Mouse (Mus musculus) liver, postnatal 0 days (tissue): ENCODE measurements at regions not wholly inside any gene's neighbourhood (a gene's known extent, or its start where the extent isn't known, plus 50 kb on each side); places are given as distances from the start of the nearest gene placed in this dataset.

ENCODE experiments used
- ATAC-seq: fragments of 200-750 bp; cut with Nextera tagmentation; 2 replicates; pipeline ENCODE4 v1.8.0; 2017; ENCODE audit warnings: mild to moderate bottlenecking, moderate library complexity
- DNase-seq: peaks from one replicate; pipeline ENCODE4 v3.0.0-alpha.2; 2016
- H3K27ac ChIP-seq: fragments of 300-500 bp; sonication (generic); 2 replicates; pipeline ENCODE4 v1.5.1; 2014; ENCODE audit warnings: antibody characterized with exemption, moderate library complexity, mild to moderate bottlenecking, low read depth
- H3K27me3 ChIP-seq: fragments of 300-500 bp; sonication (generic); 2 replicates; pipeline ENCODE4 v1.6.1; 2014; ENCODE audit warnings: low read length, control low read depth, mixed read lengths; ENCODE audit not compliant: insufficient read depth
- H3K36me3 ChIP-seq: fragments of 300-500 bp; sonication (generic); replicated peaks from 2 replicates; pipeline ENCODE4 v1.6.1; 2014; ENCODE audit warnings: mild to moderate bottlenecking, control low read depth, low read length, moderate library complexity, mixed read lengths; ENCODE audit not compliant: insufficient read depth
- H3K4me1 ChIP-seq: fragments of 300-500 bp; sonication (generic); 2 replicates; pipeline ENCODE4 v1.6.1; 2014; ENCODE audit warnings: antibody characterized with exemption, mild to moderate bottlenecking, control low read depth; ENCODE audit not compliant: insufficient read depth
- H3K4me2 ChIP-seq: fragments of 300-500 bp; sonication (generic); 2 replicates; pipeline ENCODE4 v1.6.1; 2014; ENCODE audit warnings: low read depth, mild to moderate bottlenecking, low read length, moderate library complexity, mixed read lengths
- H3K4me3 ChIP-seq: fragments of 300-500 bp; sonication (generic); 2 replicates; pipeline ENCODE4 v1.5.1; 2014; ENCODE audit warnings: low read depth, low read length
- H3K9ac ChIP-seq: fragments of 300-500 bp; sonication (generic); replicated peaks from 2 replicates; pipeline ENCODE4 v1.6.1; 2014; ENCODE audit warnings: mild to moderate bottlenecking, moderate library complexity
- H3K9me3 ChIP-seq: fragments of 300-500 bp; sonication (generic); 2 replicates; pipeline ENCODE4 v1.6.1; 2016; ENCODE audit warnings: mild to moderate bottlenecking, control low read depth, low read length, mixed read lengths
- CTCF ChIP-seq: sonication (generic); IDR thresholded peaks from 2 replicates; pipeline ENCODE4 v1.5.1; 2016; ENCODE audit warnings: antibody characterized with exemption, low read depth
- EP300 ChIP-seq: IDR thresholded peaks from 2 replicates; pipeline ENCODE4 v1.6.1; 2016; ENCODE audit warnings: antibody characterized with exemption, low read depth, mild to moderate bottlenecking
- WGBS: fragments of 180-500 bp; shearing (Covaris S2); extraction: QIAGEN DNeasy Blood & Tissue Kit; methylation state at CpG from one replicate; pipeline ENCODE4 v1.1.7; 2014; ENCODE audit not compliant: insufficient replicate concordance; 5-methylcytosine and 5-hydroxymethylcytosine counted together

GRCm38 (mm10) chr13:106710580-106710979, 226.2 kb downstream of the Ipo11 start:
- no peak overlapping the region for H3K4me3 ChIP-seq
- H3K27ac ChIP-seq: no peak overlapping the region
- WGBS: 46% methylated on average over 3 of the region's 3 CpGs
- DNase-seq: no peak
- H3K9ac ChIP-seq: no peak overlapping the region
- H3K36me3 ChIP-seq: no peaks in the 10 kb centered on the region
- no peaks in the 10 kb centered on the region for H3K9me3 ChIP-seq
- no peaks in the 10 kb centered on the region for H3K27me3 ChIP-seq
- H3K4me1 ChIP-seq: no peaks in the 10 kb centered on the region
- no peak for TF ChIP-seq EP300
- TF ChIP-seq CTCF: no peak
- H3K4me2 ChIP-seq: no peak overlapping the region
- no peak for ATAC-seq

- Histone ChIP-seq H3K4me2 (no peak overlapping the region), H3K4me3 (no peak overlapping the region), H3K27me3 (no peaks in the 10 kb centered on the region), H3K9me3 (peaks cover 2% of the 10 kb centered on the region; the same call in 1 of the 2 replicates), H3K27ac (no peak overlapping the region), H3K4me1 (no peaks in the 10 kb centered on the region), H3K36me3 (no peaks in the 10 kb centered on the region), H3K9ac (no peak overlapping the region)
- TF ChIP-seq CTCF (no peak), EP300 (no peak)
- WGBS: 87% methylated on average over 1 of the region's 1 CpGs
- ATAC-seq (no peak), DNase-seq (no peak)
Measured at GRCm38 (mm10) chr13:106700376-106700775, 236.4 kb downstream of the Ipo11 start.

DNA sequence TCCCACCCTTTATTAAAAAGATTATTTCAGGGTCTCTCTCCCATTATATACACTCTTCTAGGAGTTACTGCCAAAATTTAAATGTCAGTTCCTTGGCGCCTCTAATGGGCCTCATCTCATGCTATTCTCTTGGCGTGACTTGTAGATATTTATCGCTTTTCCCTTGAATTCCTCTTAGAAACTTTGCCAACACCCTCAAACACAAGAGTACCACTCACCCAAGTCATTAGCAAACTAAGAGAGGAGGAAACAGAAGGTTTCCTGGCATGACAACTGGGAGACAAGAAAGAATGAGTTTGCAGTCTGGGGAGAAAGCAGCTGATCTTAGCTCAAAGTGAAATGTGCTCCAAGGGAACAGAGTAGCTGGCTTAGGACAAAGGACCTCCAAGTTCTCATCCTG, 236.8 kb downstream of the Ipo11 start:
- H3K4me3 ChIP-seq: no peak overlapping the region
- H3K27ac ChIP-seq: no peak overlapping the region
- ATAC-seq (no peak), DNase-seq (no peak)
- no peaks in the 10 kb centered on the region for H3K4me1 ChIP-seq
- no peak overlapping the region for H3K9ac ChIP-seq
- no peak for TF ChIP-seq EP300
- no peaks in the 10 kb centered on the region for H3K27me3 ChIP-seq
- no peaks in the 10 kb centered on the region for H3K36me3 ChIP-seq
- WGBS: 68% methylated on average over 3 of the region's 3 CpGs
- H3K4me2 ChIP-seq: no peak overlapping the region
- peaks cover 2% of the 10 kb centered on the region; the same call in 1 of the 2 replicates for H3K9me3 ChIP-seq

DNA sequence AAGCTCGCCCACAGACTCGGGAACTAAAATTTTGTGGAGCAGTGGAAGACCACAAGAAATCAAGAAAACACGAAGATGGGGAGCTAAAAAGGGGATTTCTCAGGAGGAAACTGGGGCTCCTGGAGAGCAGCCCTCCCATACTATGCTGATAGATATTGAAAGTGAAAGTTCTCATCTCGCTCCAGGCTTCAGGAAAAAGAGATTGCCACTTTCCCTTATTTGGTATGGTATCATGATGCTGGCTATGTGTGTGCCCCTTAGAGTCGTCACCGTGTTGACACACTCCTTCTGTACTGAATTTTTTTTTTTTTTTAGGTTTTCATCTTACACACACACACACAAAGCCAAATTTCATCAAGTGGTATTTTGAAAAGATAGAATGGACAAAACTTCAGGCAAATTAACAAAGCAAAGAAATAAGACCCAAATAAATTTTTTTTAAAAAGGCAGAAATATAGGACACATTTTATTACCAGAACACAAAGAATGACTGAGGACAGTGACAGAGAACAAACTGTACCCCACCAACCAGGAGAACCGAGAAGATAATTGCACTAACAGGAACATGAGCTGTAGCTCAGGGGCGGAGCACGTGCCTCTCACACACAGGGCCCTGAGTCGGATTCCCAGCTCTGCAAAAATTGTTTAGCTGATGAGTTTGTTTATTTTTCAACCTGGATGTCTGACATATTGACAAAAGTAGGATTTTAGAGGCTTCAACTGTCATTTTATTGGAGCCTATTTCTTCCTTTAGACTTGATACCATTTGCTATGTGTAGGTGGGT, 244.8 kb downstream of the Ipo11 start:
- H3K27me3 ChIP-seq: no peaks in the 10 kb centered on the region
- H3K27ac ChIP-seq: no peak overlapping the region
- TF ChIP-seq EP300 (no peak), CTCF (no peak)
- H3K9me3 ChIP-seq: no peaks in the 10 kb centered on the region
- WGBS: 57% methylated on average over 10 of the region's 10 CpGs
- H3K4me2 ChIP-seq: peak overlapping the region; percentile 48
- DNase-seq: no peak
- H3K9ac ChIP-seq: no peak overlapping the region
- H3K4me3 ChIP-seq: peak overlapping the region; percentile 7; the same call in 1 of the 2 replicates
- ATAC-seq: no peak
- no peaks in the 10 kb centered on the region for H3K4me1 ChIP-seq
- no peaks in the 10 kb centered on the region for H3K36me3 ChIP-seq

DNA sequence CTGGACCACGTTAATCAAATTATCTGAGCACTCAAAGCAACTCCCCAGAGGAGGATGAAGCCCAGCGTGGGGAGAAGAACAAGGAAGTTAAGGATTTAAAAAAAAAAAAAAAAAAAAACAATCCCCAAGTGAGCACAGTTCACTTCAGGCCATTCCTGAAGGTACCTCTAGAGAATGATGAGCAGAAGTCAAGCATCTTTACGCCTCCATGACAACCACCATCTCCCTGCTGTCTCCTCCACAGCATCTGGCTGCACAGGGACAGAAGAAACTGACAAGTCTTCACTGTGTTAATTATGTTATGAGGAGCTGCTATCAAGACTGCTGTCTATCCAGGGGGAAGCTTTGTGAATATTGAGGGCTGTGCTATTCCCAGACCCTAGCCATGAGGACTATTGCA, 246.6 kb downstream of the Ipo11 start:
- no peak for ATAC-seq
- no peaks in the 10 kb centered on the region for H3K4me1 ChIP-seq
- no peak overlapping the region for H3K4me3 ChIP-seq
- no peak overlapping the region for H3K27ac ChIP-seq
- no peak overlapping the region for H3K9ac ChIP-seq
- TF ChIP-seq CTCF (no peak), EP300 (no peak)
- no peaks in the 10 kb centered on the region for H3K9me3 ChIP-seq
- no peak overlapping the region for H3K4me2 ChIP-seq
- H3K36me3 ChIP-seq: no peaks in the 10 kb centered on the region
- WGBS: 61% methylated on average over 3 of the region's 3 CpGs
- H3K27me3 ChIP-seq: no peaks in the 10 kb centered on the region
- no peak for DNase-seq

GRCm38 (mm10) chr13:106689618-106690017, 247.1 kb downstream of the Ipo11 start:
- DNase-seq (no peak), ATAC-seq (no peak)
- TF ChIP-seq CTCF (no peak), EP300 (no peak)

More at GRCm38 (mm10) chr13:106689618-106690017, 247.1 kb downstream of the Ipo11 start:
- Histone ChIP-seq H3K4me3 (no peak overlapping the region), H3K9me3 (no peaks in the 10 kb centered on the region), H3K9ac (no peak overlapping the region), H3K27me3 (no peaks in the 10 kb centered on the region), H3K4me2 (no peak overlapping the region), H3K4me1 (no peaks in the 10 kb centered on the region), H3K27ac (no peak overlapping the region), H3K36me3 (no peaks in the 10 kb centered on the region)
- WGBS: 74% methylated on average over 2 of the region's 2 CpGs
